Mouse (Mus musculus): ENCODE data around the gene Arap2.

- no peak for TF ChIP-seq CTCF (IDR thresholded peaks at IDR 0.05)
- no peak for TF ChIP-seq EP300 (IDR thresholded peaks at IDR 0.05)
Measured at GRCm38 (mm10) chr5:62748168-62748567, 17.8 kb downstream of the Arap2 start.
